In genomic region chr7:28464416-28465212, GRCm38 (mm10) we compare ENCODE assay signal across 8 mouse cellular contexts. TPM values are rescaled to one million over a fixed set of nuclear protein-coding genes. Genes with fewer than 3 reads are reported as not detected.
DNase-seq lines count a peak whose midpoint lies in the region; ATAC-seq and TF ChIP-seq lines count a peak whose summit lies in the region.

No protein-coding gene starts in this region.

- H3K9me3 ChIP-seq in E14TG2a.4 (ENCODE audit: low read length): no peaks in the 10 kb centered on the region
- H3K9me3 ChIP-seq in embryonic facial prominence, embryonic 10.5 days: no peaks in the 10 kb centered on the region
- H3K9me3 ChIP-seq in hindbrain, embryonic 14.5 days (ENCODE audit: control insufficient read depth, low read length): no peaks in the 10 kb centered on the region
- H3K9me3 ChIP-seq in stomach, embryonic 15.5 days: no peaks in the 10 kb centered on the region

- TF ChIP-seq CTCF in E14TG2a.4 (conservative IDR thresholded peaks at IDR 0.05; ENCODE audit: low read length): no peak

- H3K4me2 ChIP-seq in hindbrain, embryonic 14.5 days (replicated peaks): peak overlapping the region; percentile 38
- H3K4me2 ChIP-seq in stomach, embryonic 15.5 days: no peak overlapping the region; the same call in 1 of the 2 replicates

- H3K27ac ChIP-seq in embryonic facial prominence, embryonic 10.5 days (replicated peaks): no peak overlapping the region
- H3K27ac ChIP-seq in hindbrain, embryonic 14.5 days: no peak overlapping the region
- H3K27ac ChIP-seq in stomach, embryonic 15.5 days: no peak overlapping the region

- peak; percentile 65 for DNase-seq in NIH3T3 (ENCODE audit: low read depth)
- DNase-seq in embryonic facial prominence, embryonic 10.5 days (ENCODE audit: low spot score): peak; percentile 53
- DNase-seq in hindbrain, embryonic 14.5 days (ENCODE audit: low spot score): peak; percentile 50
- peak; percentile 89 for DNase-seq in left cerebral cortex, adult 11 months (ENCODE audit: low spot score)
- DNase-seq in yolk sac, embryonic 10.5 days (ENCODE audit: low spot score): no peak

- H3K9ac ChIP-seq in hindbrain, embryonic 14.5 days: peak overlapping the region; percentile 11; the same call in 1 of the 2 replicates
- no peak overlapping the region for H3K9ac ChIP-seq in stomach, embryonic 15.5 days

- H3K27me3 ChIP-seq in E14TG2a.4 (ENCODE audit: insufficient read depth, low read length): peaks cover 31% of the 10 kb centered on the region
- H3K27me3 ChIP-seq in embryonic facial prominence, embryonic 10.5 days (replicated peaks; ENCODE audit: low read depth, poor library complexity, severe bottlenecking): peaks cover 46% of the 10 kb centered on the region
- H3K27me3 ChIP-seq in hindbrain, embryonic 14.5 days (ENCODE audit: control insufficient read depth, insufficient read depth, low read length): peaks cover 12% of the 10 kb centered on the region; the same call in 1 of the 2 replicates
- no peaks in the 10 kb centered on the region; the same call in 1 of the 2 replicates for H3K27me3 ChIP-seq in stomach, embryonic 15.5 days (replicated peaks)

- peak overlapping the region; percentile 57 for H3K4me3 ChIP-seq in E14TG2a.4 (replicated peaks; ENCODE audit: low read length)
- peak overlapping the region; percentile 11; the same call in 1 of the 2 replicates for H3K4me3 ChIP-seq in embryonic facial prominence, embryonic 10.5 days
- peak overlapping the region; percentile 2; the same call in 1 of the 2 replicates for H3K4me3 ChIP-seq in hindbrain, embryonic 14.5 days (replicated peaks; ENCODE audit: low read length)
- H3K4me3 ChIP-seq in stomach, embryonic 15.5 days (replicated peaks): no peak overlapping the region

- peak; percentile 73 for ATAC-seq in hindbrain, embryonic 14.5 days (ENCODE audit: low FRiP score)
- 0 out of 2 replicates have a peak, but pooled peaks have one; percentile 24 for ATAC-seq in megakaryocyte, adult 5-6 weeks (ENCODE audit: poor library complexity, severe bottlenecking)
- peak; percentile 54; the same call in 1 of the 2 replicates for ATAC-seq in stomach, embryonic 15.5 days (ENCODE audit: insufficient read depth, low FRiP score, low read depth)

- 59% methylated on average over 10 of the region's 10 CpGs for WGBS in embryonic facial prominence, embryonic 10.5 days
- WGBS in hindbrain, embryonic 14.5 days: 61% methylated on average over 10 of the region's 10 CpGs
- 60% methylated on average over 10 of the region's 10 CpGs for WGBS in stomach, embryonic 15.5 days

- H3K36me3 ChIP-seq in E14TG2a.4 (ENCODE audit: insufficient read depth, low read length): peaks cover 36% of the 10 kb centered on the region
- peaks cover 60% of the 10 kb centered on the region for H3K36me3 ChIP-seq in embryonic facial prominence, embryonic 10.5 days (replicated peaks)
- H3K36me3 ChIP-seq in hindbrain, embryonic 14.5 days (replicated peaks; ENCODE audit: control insufficient read depth, insufficient read depth): peaks cover 70% of the 10 kb centered on the region
- peaks cover 15% of the 10 kb centered on the region for H3K36me3 ChIP-seq in stomach, embryonic 15.5 days

- peaks cover 57% of the 10 kb centered on the region for H3K4me1 ChIP-seq in E14TG2a.4 (replicated peaks; ENCODE audit: low read depth, low read length)
- H3K4me1 ChIP-seq in embryonic facial prominence, embryonic 10.5 days: peaks cover 28% of the 10 kb centered on the region
- H3K4me1 ChIP-seq in hindbrain, embryonic 14.5 days (replicated peaks; ENCODE audit: control insufficient read depth, insufficient read depth, low read length): peaks cover 12% of the 10 kb centered on the region; the same call in 1 of the 2 replicates
- peaks cover 13% of the 10 kb centered on the region for H3K4me1 ChIP-seq in stomach, embryonic 15.5 days

RNA-seq across cellular contexts. Expression of gene Lrfn1, which starts 12.8 kb away (rescaled TPM):
- 4.9 TPM in 2 replicates for polyA plus RNA-seq in embryonic facial prominence, embryonic 10.5 days (2016; fragmentation: Nextera tagmentation; extraction: Ambion mirVana)
- polyA plus RNA-seq in hindbrain, embryonic 14.5 days (2014; fragmentation: Nextera tagmentation; extraction: Ambion mirVana): 25.5 and 28.7 TPM in 2 replicates
- total RNA-seq in megakaryocyte, adult 5-6 weeks (2015): 1.0 and 1.7 TPM in 2 replicates
- total RNA-seq in megakaryocyte, adult 5-6 weeks (2017): 0.66 and 0.98 TPM in 2 replicates
- 3.0 and 3.5 TPM in 2 replicates for polyA plus RNA-seq in stomach, embryonic 15.5 days (2015; fragmentation: Nextera tagmentation; extraction: Ambion mirVana)

RNA-seq across cellular contexts. Expression of gene Gmfg, which starts 27.4 kb away (rescaled TPM):
- 6.9 and 7.1 TPM in 2 replicates for polyA plus RNA-seq in embryonic facial prominence, embryonic 10.5 days (2016; fragmentation: Nextera tagmentation; extraction: Ambion mirVana)
- polyA plus RNA-seq in hindbrain, embryonic 14.5 days (2014; fragmentation: Nextera tagmentation; extraction: Ambion mirVana): 4.7 and 6.6 TPM in 2 replicates
- total RNA-seq in megakaryocyte, adult 5-6 weeks (2015): 544 and 552 TPM in 2 replicates
- 837 and 967 TPM in 2 replicates for total RNA-seq in megakaryocyte, adult 5-6 weeks (2017)
- 21.0 and 23.5 TPM in 2 replicates for polyA plus RNA-seq in stomach, embryonic 15.5 days (2015; fragmentation: Nextera tagmentation; extraction: Ambion mirVana)

RNA-seq across cellular contexts. Expression of gene Ifnl2, which starts 45.6 kb away (rescaled TPM):
- polyA plus RNA-seq in embryonic facial prominence, embryonic 10.5 days (2016; fragmentation: Nextera tagmentation; extraction: Ambion mirVana): not detected in 2 replicates
- polyA plus RNA-seq in hindbrain, embryonic 14.5 days (2014; fragmentation: Nextera tagmentation; extraction: Ambion mirVana): not detected in 2 replicates
- not detected in 2 replicates for total RNA-seq in megakaryocyte, adult 5-6 weeks (2015)
- not detected in 2 replicates for total RNA-seq in megakaryocyte, adult 5-6 weeks (2017)
- polyA plus RNA-seq in stomach, embryonic 15.5 days (2015; fragmentation: Nextera tagmentation; extraction: Ambion mirVana): not detected in 2 replicates

RNA-seq across cellular contexts. Expression of gene Ifnl3, which starts 58.0 kb away (rescaled TPM):
- polyA plus RNA-seq in embryonic facial prominence, embryonic 10.5 days (2016; fragmentation: Nextera tagmentation; extraction: Ambion mirVana): not detected in 2 replicates
- not detected in 2 replicates for polyA plus RNA-seq in hindbrain, embryonic 14.5 days (2014; fragmentation: Nextera tagmentation; extraction: Ambion mirVana)
- total RNA-seq in megakaryocyte, adult 5-6 weeks (2015): not detected in 2 replicates
- not detected in 2 replicates for total RNA-seq in megakaryocyte, adult 5-6 weeks (2017)
- polyA plus RNA-seq in stomach, embryonic 15.5 days (2015; fragmentation: Nextera tagmentation; extraction: Ambion mirVana): not detected in 2 replicates
